Mouse (Mus musculus) T-helper 1 cell (primary cell): ENCODE results near the gene Noct.

ENCODE experiments used
- in situ Hi-C: fragments of 300-600 bp; cut with MboI, MseI; formaldehyde crosslinking; loops from one replicate; pipeline ENCODE4 v1.15.1; 2025; ENCODE audit warnings: high pct_unique_total_duplicates

Gene Noct

DNA sequence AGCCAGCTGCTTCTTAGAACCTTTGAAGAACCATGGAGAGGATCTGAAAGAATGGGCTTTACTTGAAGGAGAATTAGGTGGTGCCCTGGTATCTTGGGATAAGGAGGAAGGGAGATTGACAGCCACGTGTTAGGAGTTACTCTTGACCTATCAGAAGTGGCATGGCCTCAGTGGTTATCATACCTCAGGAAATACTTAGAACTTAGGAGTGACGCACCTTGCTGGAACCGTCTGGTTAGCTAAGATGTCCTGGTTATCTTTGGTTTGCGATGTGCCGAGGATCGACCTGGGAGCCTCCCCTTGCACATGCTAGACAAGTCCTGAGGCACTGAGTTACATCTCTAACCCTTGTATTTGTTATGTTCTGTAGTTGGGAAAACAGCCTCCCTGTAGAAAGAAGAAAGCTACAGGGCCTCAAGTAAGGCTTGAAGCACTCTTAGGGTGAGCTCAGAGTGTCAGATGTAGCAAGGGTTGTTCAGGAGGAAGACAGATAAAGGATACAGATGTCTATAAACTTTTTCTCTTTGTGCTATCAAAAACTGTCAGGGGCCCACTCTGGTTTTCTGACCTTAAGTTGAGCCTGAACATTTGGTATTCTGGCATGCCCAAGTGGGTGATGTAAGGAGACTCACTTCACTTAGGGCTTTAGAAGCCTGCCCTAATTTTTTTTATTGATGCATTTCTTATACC, 6.0 kb downstream of the Noct start:
- in situ Hi-C loops: loop anchor here (25.0 kb wide), 1 partner anchor 132 kb away; no protein-coding TSS in a partner anchor

DNA sequence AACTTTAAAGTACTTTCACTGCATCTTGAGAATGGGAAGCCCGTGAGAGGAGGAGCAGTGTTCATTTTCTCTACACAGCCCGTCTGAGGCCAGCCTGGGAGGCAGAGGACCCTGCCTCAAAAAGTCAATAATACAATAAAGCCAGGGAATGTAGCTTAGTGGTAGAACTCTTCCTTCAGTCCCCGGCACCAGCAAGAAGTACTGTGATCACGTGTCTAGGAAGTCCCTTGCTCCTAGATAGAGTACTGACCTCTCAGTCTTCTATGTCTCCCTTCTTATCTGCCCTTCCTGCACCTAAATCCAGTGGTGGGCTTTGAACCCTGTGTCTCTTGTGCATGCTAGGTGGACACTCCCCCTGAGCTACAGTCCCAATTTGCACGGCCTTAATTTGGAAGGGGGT, 6.6 kb downstream of the Noct start:
- in situ Hi-C loops: loop anchor here (25.0 kb wide), 1 partner anchor 131 kb away; no protein-coding TSS in a partner anchor

DNA sequence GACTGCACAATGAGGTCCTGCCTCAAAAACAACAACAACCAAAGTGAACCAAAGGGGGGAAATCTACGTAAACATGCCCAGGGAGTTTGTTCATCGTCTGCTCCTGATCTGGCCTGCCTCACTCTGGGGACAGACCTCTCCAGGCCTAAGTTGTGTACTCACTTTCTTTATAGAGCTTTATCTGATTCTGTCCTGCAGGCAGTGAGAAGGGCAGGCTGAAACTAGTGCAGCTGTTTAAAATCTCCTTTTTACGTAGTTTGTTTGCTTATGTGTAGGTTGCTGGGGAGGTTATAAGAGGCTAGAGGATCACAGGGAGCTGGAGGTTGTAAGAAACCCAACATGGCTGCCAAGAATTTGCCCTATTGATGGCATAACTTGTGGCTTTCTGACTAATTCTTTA, 7.3 kb downstream of the Noct start:
- in situ Hi-C loops: loop anchor here (25.0 kb wide), 1 partner anchor 131 kb away; no protein-coding TSS in a partner anchor

DNA sequence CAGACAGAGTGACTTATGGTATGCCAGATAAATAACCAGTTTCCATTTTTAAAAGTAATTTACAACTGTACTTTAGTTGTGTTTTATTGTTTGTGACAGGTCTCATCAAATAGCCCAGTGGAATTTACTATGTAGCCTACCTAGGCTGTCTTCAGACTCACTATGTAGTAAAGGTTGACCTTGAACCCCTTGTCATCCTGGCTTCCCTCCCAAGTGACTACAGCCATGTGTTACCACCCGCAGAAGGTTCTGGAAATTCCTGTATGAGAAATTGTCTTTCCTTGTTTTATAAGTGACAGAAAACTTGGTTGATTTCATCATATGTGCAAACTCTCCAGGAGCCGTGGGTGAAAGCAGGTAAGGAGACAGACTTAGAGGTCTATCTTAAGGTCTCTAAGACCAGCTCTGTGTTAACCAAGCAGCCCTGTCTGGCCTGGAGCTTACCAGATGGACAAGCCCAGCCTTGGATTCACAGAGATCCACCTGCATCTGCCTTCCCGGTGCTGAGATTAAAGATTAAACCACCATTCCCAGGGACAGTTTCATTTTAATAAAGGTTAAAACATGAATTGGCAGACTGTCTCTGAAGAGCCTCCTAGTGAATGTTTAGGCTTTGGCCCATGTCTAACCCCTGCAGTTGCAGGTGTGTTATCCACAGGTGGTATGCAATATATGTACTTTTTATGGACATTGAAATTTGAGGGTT, 8.1 kb downstream of the Noct start:
- in situ Hi-C loops: loop anchor here (25.0 kb wide), 1 partner anchor 130 kb away; no protein-coding TSS in a partner anchor

GRCm38 (mm10) chr3:51233474-51233873, 9.2 kb downstream of the Noct start:
- in situ Hi-C loops: loop anchor here (25.0 kb wide), 1 partner anchor 129 kb away; no protein-coding TSS in a partner anchor

- in situ Hi-C loops: loop anchor here (25.0 kb wide), 1 partner anchor 128 kb away; no protein-coding TSS in a partner anchor
Observed at GRCm38 (mm10) chr3:51233918-51234751, 9.9 kb downstream of the Noct start.

DNA sequence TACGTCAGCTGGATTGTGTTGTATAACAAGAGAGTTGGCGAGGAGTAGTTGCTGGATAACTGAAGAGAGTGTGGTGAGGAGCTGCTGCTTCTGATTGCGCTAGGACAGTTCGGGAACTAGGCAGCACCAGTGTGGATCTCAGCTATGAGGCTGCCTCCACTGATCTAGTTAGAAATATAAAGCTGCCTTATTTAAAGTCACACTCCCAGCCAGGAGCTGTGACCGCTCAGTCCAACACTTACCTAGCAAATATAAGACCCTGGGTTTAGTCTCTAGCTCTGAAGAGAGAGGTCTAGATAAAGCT, 10.5 kb downstream of the Noct start:
- in situ Hi-C loops: loop anchor here (25.0 kb wide), 1 partner anchor 128 kb away; no protein-coding TSS in a partner anchor

GRCm38 (mm10) chr3:51238515-51238914, 14.3 kb downstream of the Noct start:
- in situ Hi-C loops: loop anchor here (25.0 kb wide), 1 partner anchor 124 kb away; no protein-coding TSS in a partner anchor

GRCm38 (mm10) chr3:51239541-51239940, 15.3 kb downstream of the Noct start:
- in situ Hi-C loops: loop anchor here (25.0 kb wide), 1 partner anchor 123 kb away; no protein-coding TSS in a partner anchor

GRCm38 (mm10) chr3:51247704-51248103, 23.5 kb downstream of the Noct start:
- in situ Hi-C loops: loop anchor here (25.0 kb wide), 1 partner anchor 115 kb away; no protein-coding TSS in a partner anchor

DNA sequence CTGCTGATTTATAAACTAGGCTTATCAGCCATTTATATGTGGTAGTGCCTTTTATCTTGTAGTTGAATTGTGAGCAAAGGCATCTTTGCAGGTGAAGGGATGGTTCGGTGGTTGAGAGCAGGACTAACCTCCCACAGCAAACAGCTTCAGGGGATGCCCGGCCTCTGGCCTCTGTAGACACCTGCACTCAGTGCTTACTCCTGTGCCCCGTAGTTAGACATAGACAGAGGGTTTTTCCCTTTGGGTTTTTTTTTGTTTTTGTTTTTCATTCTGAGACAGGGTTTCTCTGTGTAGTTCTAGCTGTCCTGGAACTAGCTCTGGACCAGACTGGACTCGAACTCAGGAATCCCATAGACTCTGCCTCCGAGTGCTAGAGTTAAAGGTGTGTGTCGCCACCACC, 24.4 kb downstream of the Noct start:
- in situ Hi-C loops: loop anchor here (25.0 kb wide), 1 partner anchor 114 kb away; no protein-coding TSS in a partner anchor

DNA sequence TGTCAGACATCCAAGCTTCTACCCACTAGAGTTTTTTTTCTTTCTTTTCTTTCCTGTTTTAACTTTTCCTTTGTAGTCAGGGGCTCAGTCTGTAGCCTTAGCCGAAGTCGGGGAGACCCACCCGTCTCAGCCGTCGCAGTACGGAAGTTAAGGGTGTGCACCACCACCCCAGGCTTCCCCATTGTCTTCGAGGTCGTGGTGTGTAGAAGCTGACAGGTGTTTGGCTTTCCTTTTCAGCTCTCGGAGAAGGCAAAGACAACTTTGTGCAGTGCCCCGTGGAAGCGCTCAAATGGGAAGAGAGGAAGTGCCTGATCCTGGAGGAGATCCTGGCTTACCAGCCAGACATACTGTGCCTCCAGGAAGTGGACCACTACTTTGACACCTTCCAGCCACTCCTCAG, 25.2 kb downstream of the Noct start:
- in situ Hi-C loops: loop anchor here (25.0 kb wide), 1 partner anchor 113 kb away; no protein-coding TSS in a partner anchor

GRCm38 (mm10) chr3:51249866-51250265, 25.6 kb downstream of the Noct start:
- in situ Hi-C loops: loop anchor here (25.0 kb wide), 1 partner anchor 112 kb away; no protein-coding TSS in a partner anchor

- in situ Hi-C loops: no loop called here
Observed at GRCm38 (mm10) chr3:51251057-51251456, 26.8 kb downstream of the Noct start.

DNA sequence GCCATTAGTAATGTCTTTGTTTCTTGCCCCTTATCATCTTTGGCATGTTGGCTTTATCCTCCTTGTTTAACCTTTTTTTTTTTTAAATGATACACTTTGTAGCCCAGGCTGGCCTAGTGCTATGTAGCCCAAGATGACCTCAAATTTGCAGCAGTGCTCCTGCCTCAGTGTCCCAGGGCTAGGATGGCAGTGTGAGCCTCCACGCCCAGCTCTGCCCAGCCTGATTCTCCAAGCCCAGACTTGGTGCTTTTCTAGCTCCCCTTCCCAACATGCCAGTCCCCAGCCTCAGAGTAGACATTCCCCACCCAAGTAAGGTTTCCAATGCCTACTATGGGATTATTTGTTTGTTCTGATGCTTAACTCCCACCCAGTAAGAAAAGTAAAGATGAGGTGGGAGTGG, 28.0 kb downstream of the Noct start:
- in situ Hi-C loops: no loop called here

DNA sequence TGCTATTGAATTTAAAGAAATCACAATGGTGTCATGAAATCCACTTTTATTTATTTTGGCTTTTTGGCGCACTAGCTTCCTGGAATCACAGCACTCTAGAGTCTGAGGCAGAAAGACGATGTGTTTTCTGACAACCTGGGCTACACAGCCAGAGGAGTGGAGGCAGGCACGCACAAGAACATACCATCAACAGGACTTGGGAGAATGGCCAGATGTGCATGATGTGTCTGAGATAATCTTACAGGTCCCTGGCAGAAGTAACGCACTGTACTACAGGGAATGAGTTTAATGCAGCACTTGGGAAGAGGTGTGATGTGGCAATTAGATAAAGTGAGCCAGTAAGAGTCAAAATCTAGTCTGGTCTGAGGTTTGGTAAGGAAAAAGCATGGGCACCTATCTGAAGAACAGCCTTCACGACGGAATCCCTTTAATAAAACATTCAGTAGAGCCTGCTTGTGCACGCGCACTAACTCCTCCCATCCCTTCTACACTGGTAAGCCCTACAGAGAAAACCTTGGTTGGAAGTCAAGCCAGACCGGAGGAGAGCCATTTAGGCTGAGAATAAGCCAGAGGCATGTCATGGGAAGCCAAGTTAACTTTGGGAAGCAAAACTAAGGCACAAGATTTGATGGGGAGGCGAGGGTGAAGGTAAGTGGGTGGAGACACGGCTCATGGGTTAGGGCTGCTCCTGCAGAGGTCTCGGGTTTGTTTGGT, 28.6 kb downstream of the Noct start:
- in situ Hi-C loops: no loop called here

- in situ Hi-C loops: no loop called here
Observed at GRCm38 (mm10) chr3:51254784-51255183, 30.5 kb downstream of the Noct start.

DNA sequence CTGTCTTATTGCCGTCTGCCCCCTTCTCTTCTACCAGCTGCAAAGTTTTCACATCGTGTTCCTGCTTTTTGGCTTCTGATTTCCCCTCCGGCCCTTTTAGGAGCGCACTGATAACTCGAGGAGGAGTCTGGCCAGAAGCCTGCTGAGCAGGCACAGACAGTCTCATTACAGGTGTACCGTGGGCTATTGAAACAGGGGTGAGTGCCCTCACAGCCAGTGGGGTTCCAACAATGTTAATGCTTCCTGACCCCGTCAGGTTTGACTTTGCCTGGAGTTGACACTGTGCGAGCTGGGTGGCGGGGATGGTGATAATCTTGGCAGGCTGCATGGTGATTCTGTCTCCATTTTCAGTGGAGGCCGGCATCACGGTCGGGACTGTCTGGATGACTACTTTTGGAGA, 32.2 kb downstream of the Noct start:
- in situ Hi-C loops: no loop called here

- in situ Hi-C loops: no loop called here
Observed at GRCm38 (mm10) chr3:51258070-51258469, 33.8 kb downstream of the Noct start.

DNA sequence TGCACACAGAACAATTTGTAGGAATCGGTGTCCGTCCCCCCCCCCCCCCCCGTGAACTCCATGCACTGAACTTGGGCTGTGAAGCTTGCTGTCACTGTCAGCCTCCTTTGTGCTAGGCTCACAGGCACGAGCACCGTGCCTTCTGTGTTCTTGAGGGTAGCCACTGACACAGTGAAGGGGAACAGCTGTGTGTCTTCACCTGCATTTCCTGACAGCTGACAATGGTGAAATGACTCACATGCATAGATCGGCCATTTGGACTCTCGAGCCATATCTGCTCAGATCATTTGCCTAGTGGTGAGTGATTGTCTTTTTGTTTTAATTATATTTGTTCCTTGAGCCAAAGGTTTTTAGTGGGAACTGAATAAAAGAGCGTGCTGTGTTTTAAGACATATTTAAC, 38.7 kb downstream of the Noct start:
- in situ Hi-C loops: loop anchor here (5.0 kb wide), 1 partner anchor 194 kb away; no protein-coding TSS in a partner anchor

GRCm38 (mm10) chr3:51268434-51268833, 44.2 kb downstream of the Noct start:
- in situ Hi-C loops: no loop called here
